Mouse (Mus musculus) frontal cortex, postnatal 14 days (tissue): Measurements from ENCODE around the gene Nrd1.

Experiments
- DNase-seq, 2 experiments: peaks; one replicate each; pipeline ENCODE4 v3.0.0; 2022; ENCODE audit warnings: low spot score in 2 of 2

The Nrd1 gene

DNA sequence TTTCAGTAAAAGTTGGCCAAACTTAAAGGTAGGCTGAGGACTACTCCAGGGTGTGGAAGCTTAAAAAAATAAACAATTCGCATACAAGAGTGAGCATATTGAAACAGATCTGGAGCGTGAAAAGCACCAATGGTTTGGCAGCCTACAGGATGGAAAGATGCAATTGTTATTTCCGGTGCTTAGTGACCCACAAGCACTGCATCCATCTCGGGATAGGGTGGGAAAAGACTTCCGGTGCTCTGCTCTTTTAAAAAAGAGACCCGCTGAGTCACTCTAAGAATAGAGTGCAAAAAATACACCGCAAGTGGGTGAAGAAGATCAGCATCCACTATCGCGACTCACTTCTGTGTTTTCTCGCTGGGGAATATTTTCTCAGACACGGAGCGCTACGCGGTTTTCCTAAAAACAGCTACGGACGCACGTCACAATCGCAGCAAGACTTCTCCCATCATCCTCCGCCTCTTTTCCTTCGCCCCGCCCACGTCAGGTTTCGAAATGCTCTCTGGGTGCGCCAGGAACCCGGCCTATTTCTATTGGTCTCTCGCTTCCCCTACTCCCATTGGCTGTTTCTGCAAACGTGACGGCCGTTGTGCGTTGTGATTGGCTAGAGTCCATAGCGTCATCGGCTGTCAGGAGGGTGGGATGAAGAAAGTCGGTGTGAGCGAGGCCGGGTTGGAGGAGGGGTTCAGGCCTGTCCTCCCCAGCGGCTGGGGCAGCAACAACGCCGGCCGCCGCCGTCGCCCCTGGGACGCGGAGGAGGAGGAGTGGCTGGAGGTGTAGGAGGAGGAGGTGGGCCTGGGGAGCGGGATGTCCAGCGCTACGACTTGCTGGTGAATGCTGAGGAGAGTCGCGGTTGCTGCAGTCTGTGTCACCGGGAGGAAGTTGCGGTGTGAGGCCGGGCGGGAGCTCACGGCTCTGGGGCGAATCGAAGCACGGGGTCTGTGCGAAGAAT, at the start of gene Nrd1:
Gene Nrd1, plus strand, starts transcription at position 657 of the 952 bp plus-strand sequence.
- DNase-seq, result peak; percentile 99

DNA sequence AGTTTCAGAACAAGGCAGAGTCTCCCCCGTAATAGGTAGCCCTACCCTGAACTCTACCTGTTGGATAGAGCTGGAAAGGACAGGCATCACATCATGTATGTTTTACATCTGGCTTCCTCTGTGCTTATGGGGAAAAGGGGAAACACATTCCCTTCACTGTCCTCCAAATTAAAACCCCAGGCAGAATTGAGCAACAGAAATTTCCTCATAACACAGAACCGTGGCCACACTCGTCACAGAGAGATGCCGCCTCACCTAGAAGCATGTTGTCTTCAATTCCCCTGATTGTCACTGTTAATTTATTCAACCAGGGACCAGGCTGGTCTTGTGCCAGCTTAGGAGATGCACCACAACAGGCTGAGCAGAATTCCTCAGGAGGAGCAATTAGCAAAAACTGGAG, 48.8 kb upstream of the Nrd1 start:
- no peak for DNase-seq

DNA sequence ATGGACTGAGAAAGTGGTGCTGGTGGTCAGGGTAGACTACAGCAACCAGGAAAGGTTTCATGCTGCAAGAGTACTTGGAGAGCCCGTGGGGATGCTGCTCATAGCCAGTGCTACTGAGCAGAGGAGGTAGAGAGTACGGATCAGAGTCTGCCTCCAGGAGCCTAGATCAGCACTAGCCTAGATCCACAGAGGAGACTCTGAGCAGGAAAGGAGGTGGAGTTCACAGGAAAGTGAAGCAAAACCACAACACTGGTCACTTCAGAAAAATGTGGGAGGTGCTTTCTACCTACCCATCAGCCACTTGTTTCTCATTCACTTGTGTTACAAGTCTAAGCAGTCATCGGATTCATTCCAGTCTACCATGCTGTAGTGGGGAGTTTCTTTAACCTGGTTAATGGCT, 40.8 kb upstream of the Nrd1 start:
- no peak for DNase-seq

DNA sequence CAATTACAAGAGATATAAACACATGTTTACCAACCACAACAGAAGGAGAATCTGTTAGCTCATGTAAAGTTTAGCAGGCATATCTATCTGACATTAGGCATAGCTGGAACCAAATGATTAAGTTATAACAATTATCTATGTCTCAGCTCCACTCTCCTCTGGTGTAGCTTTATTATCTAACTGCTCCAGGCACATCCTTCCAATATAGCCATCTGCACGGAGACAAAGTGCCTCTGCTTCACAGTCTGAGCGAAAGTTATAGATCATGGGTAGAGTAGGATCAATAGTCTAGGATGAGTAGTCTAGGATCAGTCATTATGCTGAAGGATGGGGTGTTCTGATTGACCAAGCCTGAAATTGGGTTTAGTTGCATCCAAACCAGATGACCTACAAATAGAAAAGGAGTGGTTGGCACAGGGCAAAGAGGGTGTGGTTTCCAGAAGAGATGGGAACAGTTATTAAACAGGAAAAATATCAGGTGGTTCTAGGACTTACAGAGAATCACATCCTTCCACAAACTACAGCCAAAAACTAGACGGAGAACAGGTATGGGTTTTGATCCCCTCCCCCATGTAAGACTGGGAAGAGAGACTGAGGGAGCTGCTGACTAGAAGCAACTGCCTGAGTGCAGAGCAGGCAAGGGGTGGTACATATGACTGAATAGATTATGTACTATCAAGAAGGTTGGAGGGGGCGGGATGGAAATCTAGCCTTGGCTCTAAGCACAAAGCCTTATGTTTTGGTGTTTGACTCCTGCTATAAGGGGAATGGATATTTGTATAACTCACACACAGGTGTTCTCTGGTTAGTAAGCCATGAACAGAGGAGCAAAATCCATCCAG, 39.6 kb upstream of the Nrd1 start:
- DNase-seq, result no peak

DNA sequence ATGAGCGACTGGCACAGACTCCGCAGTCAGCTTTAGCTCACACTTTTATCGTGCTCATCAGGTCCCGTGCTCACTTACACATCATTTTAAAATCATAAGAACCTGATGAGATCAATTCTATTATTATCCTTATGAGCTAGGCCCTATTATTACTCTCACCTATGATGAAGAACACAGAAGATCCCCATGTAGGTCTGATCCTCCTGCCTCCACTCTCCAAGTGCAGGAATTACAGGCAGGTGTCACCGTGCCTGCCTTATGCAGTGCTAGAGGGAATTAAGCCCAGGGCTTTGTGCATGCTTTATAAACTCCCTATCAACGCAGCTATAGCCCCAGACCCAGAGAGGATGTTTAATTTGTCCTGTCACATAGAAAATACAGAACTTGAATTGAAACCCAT, 37.4 kb upstream of the Nrd1 start:
- no peak for DNase-seq

DNA sequence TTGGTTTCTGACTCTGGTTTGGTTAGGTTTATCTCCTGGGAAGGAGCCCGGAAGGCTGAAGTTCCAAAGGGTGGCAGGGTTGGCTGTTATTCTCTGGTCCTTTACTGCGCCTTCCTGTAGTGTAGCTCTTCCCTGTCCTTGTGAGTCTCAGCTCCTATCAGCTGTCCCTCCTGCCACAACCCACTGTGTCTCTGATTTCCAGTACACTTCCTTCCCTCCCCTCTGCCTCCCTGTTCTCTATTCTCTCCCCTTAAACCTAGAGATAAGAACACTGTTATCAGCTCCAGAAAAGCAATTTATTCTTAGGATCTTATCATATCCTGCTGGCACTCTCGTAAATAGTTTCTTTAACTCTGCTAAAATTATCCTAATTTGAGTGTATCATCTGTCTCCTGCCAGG, 30.9 kb upstream of the Nrd1 start:
- no peak for DNase-seq

DNA sequence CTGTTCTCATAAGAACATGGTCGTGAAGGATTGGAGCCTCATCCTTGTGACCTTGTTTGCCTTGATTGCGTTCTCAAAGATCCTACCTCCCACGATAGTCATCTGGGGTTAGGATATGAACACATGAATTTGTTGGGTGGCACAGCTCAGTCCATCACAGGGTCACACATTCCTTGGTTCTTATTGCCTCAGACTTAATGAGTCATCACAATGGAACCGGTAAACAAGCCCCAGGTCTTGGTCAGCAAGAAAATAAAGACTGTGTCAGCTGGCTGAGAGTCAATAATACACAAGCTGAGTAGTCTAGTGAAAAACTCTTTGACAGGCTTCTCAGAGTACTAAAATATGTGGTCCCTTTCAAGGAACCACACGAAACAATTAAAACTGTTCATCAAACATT, 29.4 kb upstream of the Nrd1 start:
- DNase-seq, result no peak

DNA sequence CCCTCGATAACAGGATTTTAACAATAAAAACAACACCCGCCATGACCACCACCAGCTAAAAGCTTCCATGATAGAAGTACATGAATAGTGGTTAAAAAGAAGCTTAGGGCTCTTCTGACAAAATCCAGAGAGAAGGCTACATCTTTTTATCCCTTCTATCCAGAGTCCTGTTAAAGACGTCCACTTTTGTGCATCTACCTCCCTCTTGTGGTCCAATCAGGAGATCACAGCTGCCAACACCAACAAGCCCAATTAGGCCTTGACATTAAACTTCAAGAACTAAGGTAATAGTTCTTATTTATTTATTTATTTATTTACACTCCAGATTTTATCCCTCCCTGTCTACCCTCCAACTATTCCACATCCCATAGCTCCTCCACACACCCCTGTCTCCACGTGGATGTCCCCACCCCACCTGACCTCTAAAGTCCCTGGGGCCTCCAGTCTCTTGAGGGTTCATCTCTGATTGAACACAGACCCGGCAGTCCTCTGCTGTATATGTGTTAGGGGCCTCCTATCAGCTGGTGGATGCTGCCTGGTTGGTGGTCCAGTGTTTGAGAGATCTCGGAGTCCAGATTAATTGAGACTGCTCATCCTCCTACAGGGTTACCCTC, 23.9 kb upstream of the Nrd1 start:
- DNase-seq, result peak in 1 of 2 experiments; percentile 41

DNA sequence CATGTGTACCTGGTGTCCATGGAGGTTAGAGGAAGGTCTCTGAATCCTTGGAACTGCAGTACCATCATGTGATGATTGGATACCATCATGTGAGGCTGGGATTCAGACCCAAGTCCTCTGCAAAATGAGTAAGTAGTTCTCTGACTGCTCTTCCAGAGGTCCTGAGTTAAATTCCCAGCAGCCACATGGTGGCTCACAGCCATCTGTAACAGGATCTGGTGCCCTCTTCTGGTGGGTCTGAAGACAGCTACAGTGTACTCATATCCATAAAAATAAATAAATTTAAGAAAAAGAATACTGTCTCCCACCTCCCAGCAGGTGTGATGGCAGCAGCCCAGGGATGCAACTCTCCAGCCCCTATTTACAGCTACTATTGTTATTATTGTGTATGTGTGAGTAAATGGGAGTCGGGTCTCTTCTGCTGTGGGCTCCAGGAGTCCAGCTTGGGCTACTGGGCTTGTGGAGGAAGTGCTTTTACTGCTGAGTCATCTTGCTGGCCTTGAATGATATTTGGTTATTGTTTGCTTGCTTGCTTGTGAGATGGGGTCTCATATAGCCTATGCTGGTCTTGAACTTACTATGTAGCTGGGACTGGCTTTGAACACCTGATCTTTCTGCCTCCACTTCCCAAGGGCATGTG, 13.5 kb upstream of the Nrd1 start:
- DNase-seq, result no peak

DNA sequence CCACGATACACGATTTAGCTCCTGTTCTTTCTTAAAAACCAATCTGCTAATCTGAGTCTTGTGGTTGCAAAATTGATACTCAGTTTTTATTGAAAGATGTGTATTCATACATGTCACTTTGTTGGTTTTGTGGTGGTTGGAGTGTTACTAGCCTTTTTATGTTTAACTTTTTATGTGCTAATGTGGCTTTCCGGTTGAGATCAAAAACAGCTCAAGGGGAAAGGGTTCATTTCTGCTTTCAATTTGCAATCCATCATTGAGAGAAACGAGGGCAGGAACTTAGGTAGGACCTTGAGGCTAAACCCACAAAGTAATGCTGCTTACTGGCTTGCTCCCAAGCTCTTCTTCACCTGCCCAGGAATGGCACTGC, 13.0 kb upstream of the Nrd1 start:
- no peak for DNase-seq

DNA sequence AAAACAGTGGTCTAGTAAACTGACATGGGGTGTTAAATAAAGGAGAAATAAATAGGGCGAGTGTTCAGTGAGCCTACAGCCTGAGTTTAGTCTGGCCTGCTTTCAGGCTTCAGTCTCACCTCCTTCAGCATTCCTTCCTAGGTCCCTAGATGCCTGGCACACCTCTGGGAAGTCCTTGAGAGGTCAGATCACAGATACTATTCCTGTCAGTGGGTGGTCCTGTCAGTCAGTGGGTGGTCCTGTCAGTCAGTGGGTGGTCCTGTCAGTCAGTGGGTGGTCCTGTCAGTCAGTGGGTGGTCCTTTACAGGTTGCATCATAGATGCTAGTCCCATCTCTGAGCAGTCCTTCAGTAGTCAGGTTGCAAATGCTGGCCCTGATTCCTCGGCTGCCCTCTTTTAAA, 11.0 kb upstream of the Nrd1 start:
- DNase-seq, result no peak

DNA sequence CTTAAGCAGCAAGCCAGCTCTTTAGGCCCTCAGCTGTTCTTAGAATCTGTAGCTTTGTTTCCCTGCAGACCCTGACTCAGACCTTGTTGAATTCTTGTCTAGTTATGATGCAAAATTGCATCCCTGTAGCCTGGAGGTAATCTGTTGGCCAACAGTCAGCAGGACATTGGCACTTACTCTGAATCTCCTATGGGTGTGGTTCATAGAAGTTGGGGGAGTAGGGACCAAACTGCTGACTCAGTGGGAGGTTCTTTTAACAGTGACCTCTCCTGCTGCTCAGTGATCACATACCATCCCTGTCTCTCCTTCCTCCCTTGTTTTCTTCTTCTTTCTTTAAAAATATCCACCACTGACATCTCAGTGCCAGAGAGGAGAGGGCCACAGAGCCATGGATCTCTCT, 10.4 kb upstream of the Nrd1 start:
- no peak for DNase-seq

DNA sequence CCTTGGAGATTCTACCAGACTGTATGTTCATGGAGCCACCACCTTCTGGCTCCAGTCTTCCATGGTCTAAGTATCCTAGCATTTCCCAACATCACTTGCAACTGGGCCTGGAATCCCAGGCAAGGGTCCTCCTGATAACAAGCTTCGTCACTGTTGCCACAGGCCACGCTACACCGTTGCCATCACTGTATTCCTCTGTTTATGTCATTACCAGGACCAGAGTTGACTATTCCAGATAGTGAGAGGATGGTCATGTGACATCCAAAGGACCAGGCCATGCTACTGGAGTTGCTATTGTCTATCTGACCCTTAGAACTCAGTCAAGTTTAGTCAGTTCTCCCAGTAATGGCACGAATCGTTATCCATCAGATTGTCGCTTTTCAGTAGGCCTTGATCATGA, 9.9 kb upstream of the Nrd1 start:
- no peak for DNase-seq

DNA sequence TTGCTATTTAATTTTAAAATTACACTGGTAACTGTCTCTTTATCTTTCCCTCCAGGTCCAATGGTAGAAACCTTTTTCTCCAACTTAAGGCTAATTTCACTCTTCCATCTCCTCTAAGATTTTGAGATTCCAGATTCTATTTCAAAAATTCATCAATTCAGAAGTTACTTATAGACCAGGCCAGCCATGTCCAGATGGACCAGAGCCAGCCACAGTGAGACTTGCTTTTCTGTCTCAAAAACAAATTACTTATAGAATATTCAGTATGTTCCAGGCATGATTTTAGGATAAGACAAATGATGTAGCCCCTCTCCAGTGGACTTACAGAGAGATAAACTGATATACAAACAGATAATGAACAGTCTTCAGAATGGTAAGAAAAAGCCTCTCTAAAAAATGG, 8.6 kb upstream of the Nrd1 start:
- DNase-seq, result no peak

DNA sequence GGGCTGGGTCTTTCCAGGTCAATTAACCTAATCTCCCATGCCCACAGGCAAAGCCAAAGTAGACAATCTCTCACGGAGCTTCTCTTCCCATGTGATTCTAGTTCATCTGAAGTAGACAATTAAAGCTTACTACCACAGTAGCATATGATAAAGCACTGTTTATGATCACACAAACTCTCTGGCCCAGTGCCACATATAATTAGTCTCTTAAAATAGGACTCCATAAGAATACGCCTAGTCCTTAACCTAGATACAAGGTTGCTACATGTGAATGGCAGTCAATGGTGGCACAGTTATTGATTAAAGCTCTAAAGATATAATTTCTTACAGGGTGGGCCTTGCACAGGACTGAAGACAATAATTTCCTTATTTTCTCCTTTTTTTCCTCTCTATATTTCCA, 7.5 kb upstream of the Nrd1 start:
- no peak for DNase-seq

DNA sequence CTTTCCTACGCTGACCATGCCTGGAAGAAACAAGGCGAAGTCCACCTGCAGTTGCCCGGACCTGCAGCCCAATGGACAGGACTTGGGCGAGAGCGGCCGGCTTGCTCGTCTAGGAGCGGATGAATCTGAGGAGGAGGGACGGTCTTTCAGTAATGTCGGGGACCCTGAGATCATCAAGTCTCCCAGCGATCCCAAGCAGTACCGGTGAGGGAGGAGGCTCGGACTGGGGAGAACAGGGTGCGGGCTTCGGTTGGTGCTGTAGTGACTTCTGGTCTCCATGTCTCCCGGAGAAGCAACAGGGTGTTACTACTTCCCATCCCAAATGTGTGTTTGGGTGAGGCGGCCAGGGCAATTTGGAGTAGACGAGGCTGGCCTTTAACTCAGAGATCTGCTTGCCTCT, 506 bp downstream of the Nrd1 start:
- no peak for DNase-seq

DNA sequence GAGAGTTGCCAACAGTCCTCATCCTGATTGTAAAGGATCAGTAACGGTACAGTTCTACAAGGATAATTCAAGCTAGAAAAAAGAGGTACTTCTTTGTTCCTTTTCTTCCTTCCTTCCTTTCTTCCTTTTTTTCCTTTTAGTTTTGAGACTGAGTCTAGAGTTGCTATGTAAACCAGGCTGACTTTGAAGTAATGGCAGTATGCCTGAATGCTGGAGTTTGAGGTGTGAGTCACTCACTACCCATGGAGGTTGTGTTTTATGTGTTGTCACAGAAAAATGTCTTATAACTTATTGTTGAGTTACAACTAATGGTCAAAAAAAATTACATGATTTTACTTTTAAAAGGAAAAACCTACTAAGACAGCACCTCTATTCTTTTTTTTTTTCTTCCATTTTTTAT, 7.6 kb downstream of the Nrd1 start:
- no peak for DNase-seq

DNA sequence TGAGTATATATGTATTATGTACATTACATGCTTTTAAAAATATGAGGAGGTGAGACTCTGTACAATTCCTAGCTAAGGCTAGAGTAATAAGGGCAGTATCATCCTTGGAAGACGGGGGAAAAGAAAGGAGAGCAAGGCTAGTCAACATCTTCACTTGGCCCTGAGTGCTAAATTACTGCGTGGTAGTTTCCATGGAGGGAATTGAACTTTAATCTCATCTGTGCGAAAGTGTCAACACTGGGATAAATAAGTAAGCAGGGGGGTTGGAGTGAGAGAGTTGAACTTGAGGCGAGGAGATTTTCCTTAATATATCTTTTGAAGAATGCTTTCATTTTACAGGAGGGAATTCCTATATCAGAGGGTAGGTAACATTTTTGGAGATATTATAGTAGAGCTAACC, 13.6 kb downstream of the Nrd1 start:
- DNase-seq, result no peak

DNA sequence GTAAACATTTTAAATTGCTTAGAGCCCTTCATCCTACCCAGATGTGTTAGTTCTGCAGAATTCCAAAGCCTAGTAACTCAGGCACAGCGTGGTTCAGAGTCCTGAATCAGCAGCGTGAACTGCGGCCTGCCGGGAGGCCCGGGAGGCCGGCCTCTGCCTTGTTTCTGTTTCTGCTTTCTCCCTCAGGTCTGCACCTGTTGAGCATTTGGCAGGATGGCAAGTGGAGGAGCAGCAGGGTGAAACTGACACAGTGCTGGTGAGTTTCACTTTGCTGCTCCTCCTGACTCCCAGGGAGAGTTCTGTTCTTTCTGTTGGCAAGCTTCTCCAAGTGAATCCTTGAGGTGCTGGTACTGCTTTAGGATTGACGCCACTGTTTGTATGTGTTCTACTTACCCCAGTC, 17.0 kb downstream of the Nrd1 start:
- DNase-seq, result no peak

DNA sequence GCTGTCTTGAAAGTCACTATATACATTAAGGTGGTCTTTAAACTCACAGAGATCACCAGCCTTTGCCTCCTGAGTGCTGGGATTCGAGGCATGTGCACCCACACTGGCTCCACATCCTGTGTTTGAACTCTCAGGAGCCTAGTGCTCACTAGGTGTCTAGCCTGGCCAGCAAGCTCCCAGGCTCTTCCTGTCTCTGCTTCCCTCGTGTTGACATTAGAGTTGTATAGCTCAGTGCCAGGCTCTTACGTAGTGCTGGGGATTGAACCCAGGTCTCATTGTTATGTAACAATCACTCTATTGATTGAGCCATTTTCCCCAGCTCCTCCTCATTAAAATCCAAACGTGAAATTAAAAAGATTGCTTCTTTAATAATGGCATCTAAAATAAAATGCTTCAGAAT, 18.8 kb downstream of the Nrd1 start:
- no peak for DNase-seq

DNA sequence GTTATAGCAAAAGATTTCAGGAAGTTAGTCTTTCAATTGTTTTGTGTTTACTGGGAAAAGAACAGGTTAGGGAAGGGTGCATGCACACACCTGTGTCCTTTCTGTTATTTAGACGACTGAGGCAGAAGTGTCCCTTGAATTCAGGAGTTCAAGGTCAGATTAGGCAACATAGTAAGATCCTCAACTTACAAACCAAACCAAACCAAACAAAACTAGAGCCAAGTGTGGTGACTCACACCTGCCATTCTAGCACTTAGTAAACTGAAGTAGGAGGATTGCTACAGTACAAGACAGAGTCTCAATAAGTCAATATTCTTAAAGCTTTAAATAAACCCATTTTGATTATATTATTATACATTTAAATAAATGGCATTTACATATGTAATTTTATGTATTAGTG, 21.5 kb downstream of the Nrd1 start:
- no peak for DNase-seq

DNA sequence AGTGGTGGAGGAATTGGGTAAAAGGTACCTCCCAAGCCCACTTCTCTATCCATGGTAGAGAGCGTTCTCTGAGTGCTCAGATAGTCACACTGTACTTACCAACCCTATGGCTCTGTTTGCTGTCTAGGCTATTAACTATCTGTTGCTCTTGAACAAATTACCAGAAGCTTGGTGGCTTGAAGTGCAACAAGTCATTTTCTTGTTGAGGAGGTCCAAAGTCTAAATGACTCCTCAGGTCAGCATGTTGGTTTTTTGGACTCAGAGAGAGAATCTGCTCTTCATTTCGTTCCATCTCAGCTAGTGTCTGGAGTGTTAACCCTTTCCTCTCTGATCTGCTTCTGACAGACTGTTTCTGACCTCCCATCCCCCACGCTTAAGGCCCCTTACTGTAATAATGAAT, 24.6 kb downstream of the Nrd1 start:
- DNase-seq, result no peak
